Mouse (Mus musculus) layer of hippocampus, adult 9-11 months (tissue): ENCODE measurements around the gene Anxa11.
A peak's percentile ranks its signal among the peaks of the same experiment; 100 is the strongest.
"Not testable (repeated sequence)": the region's sequence is repeated elsewhere in the genome, so short reads cannot be mapped to it uniquely, and the experiment has no call there.

ENCODE experiments used
- DNase-seq: peaks from one replicate; pipeline ENCODE4 v3.0.0; 2022

The Anxa11 gene

DNA sequence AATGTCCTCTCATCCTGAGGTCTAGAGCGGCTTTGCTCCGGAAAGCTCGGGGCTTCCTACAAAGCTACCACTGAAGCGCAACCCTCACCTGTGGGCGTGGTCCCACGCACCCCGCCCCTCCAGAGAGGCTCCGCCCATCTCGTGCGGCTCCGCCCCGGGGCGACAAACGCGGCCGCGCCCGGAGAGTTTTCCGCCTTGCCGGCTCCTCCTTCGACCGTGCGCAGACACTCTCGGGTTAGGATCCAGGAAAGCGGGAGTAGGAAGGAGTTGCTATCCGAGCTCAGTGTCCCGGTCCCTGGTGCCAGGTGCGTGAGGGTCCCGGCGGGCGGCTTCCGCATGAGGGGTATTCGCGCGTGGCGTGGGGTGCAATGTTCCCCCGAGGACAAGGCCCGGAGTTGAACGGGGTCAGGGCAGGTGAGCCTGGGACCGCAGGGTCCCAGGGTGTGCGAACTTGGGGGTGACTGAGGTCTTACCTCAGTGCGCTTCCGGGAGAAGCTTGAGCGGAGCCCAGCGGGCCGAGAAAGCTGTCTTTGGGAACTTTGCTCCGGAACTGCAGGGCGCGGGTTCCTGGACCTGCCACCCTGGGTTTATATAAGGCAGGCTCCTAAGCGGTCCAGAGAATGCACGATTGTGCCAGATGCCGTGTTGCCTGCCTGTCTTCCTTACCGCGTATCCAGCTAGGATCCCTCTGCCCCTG lies at the start of gene Anxa11:
Gene Anxa11 (plus strand): TSS at position 166 of the 697 bp plus-strand sequence.
- peak; percentile 65 for DNase-seq

DNA sequence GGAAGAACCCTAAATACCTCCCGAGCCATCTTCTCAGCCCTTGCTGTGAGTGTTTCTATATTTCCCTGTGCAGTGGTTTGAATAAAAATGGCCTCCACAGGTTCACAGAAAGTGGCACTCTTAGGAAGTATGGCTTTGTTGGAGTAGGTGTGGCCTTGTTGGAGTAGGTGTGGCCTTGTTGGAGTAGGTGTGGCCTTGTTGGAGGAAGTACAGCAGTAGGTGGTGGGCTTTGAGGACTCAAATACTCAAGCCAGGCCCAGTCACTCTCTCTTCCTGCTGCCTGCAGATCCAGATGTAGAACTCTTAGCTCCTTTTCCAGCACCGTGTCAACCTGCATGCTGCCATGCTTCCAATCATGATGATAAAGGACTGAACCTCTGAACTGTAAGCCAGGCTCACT lies 47.6 kb upstream of the Anxa11 start:
- DNase-seq: no peak

DNA sequence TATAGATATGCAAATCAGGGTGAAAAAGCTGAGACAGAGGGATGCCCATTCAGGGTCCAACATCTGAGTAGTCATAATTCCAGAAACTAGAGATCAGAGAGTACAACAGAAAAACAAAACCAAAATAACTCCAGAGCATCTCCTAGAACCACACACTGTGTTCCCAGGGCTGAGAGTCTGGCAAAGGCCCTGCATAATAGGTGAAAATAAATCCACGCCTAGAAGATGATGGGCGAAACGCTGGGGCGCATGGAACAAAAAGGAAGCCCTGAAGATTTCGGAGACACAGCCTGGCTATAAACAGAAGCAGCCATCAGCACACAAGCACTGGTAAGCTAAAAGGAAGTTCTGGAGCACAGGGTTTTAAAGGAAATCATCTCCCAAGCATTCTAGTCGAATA lies 46.9 kb upstream of the Anxa11 start:
- peak; percentile 23 for DNase-seq

DNA sequence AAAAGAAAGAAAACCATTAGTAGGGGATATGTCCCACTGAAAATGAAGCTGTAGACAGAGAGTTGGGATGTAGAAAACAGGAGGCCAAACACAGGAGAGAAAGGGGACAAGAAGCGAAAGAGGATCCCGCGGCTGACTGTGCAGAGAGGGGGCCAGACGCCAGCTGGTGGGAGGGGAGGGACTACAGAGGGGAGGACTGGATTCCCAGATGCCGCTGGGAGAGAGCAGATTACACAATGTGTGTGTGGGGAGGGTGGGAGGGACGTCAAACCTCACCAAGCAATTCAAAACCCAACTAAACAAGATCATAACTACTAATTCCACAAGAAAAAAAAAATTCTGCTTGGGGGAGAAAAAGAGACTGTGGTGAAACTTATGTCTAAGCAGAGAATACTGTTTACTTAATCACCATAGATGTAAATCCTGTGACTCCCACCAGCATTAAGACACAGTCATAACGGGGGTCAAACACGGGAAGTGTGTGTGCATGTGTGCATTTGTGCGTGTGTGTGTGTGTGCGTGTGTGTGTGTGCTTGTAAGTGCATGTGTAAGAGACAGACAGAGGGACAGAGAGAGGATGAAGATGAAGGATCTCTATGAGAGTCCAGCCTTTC lies 46.3 kb upstream of the Anxa11 start:
- peak; percentile 81 for DNase-seq

DNA sequence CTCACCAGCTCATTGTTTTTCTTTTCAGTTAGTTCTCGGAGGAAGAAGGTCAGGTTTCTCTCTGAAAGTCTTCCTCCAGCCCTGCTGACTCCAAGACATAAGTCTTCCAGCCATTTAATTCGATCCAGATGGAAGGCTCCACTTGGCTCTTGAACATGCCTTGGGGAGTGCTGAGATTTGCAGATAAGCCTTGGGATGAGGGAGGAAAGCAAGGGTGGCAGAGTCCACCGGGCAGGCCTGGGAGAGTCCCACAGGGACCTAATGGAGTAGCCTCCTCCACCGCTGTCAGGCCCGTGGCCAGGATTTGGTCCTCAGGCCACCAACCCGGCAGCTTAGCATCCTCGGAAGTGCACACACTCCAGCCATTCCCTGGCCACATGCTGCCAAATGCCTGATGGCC lies 45.3 kb upstream of the Anxa11 start:
- no peak for DNase-seq

DNA sequence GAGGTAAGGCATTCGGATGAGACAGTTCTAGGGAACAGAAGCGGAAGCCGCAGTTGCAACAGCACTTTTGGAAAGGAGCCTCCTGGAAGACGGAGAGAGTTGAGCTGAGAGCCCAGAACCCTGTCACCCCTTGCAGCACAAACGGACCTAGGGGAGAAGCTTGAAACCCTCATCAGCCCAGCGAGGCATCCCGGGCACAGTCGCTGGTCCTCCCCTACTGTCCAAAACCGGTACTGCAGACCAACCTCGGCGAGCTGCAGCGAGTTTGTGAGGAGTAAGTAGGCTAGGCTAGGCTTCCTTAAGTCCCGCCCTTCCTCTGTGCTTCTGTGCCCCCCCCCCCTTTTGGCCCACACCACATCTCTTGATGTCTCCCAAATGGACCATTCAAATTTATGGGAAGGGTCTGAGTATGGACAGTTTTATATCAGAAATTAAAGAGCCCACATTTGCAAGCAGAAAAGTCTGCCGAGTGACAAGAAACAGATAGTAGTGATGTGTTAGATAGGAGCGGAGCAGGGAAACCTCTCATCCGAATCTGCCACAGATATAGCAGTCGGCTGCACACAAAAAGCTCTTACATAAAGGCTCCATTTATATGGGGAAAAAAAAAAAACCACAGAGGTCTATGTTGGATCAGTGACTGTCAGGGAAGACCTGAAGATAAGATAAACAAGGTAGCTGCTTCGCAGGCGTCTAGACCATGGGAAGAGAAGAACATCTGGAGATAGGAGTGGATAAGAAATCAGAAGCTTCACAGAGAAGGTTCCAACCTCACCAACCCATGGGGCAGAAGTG lies 41.6 kb upstream of the Anxa11 start:
- peak; percentile 70 for DNase-seq

DNA sequence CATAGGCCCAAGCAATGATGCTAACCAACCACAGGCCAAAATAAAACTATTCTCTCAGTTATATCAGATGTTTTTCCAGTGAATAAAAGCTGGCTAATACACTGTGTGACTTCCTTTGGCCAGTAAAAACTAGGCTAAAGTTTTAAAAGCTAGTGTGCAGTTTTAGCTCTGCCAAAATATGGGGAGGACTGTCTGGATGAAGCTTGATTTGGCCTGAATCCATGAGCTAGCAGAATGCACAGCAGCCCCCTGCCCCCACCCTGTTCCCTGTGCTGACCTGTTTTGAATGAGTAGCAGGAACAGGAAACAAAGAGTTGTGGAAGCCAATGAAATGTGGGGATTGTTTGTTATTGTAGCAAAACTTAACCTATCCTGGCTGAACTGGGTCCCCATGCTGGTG lies 39.4 kb upstream of the Anxa11 start:
- no peak for DNase-seq

DNA sequence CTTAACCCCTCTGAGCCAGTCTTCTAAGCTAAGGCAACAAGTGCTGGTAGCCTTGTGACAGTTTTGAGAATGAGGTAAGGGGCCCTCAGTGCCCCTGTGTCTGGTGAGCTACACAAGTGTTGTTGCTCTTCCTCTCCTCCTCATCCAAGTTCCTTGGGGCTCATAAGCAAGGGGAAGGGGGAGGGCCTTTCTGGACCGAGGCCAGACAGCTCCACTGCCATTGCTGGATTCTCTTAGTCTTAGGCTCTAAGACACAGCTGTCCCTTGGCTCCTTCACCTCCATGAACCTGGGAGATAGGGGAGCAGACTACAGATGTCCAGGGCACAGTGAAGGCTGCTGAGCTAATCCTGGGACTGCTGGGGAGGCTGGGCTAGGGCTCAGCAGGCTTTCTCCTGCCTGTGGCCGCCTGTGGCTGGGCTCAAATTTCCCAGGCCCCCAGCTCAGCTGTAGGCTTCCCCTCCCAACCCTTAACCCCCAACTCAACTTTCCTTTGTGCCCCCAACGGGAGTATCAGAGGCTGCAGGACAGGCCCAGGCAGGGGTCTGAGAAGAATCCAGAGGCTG lies 38.6 kb upstream of the Anxa11 start:
- DNase-seq: no peak

DNA sequence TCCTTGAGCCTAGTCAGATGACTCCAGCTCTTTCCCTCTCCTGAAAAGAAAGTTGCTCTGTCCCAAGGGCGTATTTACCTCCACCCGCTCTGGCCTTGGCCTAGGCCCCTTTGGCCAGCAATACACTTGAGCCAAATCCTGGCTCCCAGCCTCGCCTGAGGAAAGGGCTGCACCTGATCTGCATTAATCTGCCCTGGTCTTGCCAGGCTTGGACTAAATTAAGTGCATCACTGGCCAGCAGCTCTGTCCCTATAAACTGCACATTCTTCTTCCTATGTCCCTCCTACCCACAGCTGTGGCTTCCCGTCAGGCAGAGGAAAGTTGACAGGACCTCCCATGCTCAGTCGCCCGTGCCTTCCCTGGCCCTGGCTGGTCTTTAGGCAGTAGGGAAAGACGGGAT lies 36.1 kb upstream of the Anxa11 start:
- DNase-seq: peak; percentile 40

DNA sequence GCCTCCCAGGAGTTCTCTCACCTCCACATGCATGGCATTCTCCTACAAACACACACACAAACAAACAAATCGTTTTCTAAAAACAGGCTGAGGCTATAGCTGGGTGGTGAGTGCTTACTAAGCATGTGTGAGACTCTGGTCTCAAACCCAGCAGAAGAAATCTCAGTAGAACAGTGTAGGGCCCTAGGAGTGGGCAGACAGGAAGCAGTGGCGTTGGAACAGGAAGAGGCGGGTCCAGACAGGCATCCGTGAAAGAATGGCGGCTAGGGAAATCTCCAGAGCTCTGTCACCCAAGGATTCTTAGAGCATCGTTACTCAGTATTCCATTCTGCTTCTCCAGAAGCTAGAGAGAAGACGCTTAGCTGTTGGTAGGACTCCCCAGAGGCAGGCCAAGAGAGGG lies 35.4 kb upstream of the Anxa11 start:
- DNase-seq: no peak

DNA sequence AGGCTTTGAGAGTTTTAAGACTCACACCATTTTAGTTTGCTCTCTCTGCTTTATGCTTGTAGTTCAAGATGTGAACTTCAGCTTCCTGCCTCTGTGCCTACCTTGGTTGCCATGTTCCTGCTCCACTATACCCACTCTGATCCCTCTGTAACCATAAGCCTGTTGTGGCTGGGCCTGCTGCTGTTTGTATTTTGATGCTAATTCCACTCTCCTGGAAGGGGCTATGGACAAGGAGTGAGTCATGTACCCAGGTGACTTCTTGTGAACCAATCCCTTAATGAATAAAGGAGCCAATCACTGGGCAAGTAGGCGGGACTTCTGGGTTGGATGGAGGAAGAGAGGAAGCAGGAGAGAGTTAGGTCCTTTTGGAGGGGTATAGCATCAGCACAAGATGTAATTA lies 30.9 kb upstream of the Anxa11 start:
- not testable (repeated sequence) for DNase-seq

DNA sequence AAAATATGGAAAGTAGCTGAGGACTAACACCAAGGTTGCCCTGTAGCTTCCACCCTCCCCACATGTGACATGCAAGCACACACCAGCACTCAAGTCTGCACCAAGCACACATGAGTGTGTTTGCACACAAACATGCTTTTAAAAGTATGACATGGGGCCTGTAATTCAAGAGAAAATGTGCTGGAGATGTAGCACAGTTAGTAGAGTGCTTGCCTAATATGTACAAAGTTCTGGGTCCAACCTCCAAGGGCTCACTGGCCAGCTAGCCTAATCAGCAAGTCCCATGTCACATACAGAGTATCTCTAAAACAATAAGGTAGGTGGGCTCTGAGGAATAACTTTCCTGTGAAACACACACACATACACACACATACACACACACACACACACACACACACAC lies 27.8 kb upstream of the Anxa11 start:
- DNase-seq: no peak

DNA sequence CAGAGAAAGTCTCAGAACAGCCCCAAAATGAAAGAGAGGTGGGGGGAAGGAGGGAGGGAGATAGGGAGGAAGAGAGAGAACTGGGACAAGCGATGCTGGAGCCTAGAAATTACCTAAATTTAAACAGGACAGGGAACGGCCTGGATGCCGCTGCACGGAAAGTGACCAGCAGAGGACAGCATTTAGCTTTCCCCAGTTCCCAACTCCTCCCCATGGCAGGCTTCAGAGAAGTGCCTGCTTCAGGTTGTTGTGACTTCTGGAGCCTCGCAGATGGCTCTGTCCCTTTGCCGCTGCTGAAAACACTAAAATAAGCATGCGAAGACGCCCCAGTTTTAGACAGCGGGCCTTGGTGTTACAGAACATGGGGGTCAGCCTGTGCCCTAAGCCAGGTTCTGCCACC lies 25.5 kb upstream of the Anxa11 start:
- DNase-seq: peak; percentile 45

DNA sequence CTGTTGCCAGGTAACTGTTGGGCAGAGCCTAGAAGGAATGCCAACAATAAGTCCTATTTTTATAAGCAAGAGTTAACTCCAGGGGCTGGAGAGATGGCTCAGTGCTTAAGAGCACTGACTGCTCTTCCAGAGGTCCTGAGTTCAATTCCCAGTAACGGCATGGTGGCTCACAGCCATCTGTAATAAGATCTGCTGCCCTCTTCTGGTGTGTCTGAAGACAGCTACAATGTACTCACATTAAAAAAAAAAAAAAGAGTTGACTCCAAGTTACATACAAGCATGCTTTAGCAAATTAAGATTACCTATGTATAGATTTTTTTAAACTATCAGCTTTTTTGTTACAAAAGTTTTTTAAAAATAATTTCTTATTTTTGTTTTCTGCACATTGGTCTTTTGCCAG lies 19.4 kb upstream of the Anxa11 start:
- no peak for DNase-seq

DNA sequence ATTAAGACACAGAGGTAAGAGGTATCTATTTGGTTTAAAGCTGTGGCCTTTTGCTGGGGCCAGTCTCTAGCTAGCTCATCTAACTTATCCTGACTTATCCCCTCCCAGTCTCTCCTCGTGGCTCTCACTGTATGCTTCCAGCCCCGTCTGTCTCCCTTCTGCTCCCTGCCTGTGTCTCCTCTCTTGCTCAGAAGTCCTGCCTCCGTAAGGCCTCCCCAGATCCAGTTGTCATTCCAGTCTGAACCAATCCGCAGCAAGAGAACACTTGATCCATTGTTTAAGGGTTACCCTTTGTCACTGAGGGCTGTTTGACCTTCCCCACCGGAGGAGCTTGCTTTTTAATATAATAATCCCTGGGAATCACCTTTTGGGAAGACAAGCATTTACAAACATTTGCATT lies 17.0 kb upstream of the Anxa11 start:
- no peak for DNase-seq

DNA sequence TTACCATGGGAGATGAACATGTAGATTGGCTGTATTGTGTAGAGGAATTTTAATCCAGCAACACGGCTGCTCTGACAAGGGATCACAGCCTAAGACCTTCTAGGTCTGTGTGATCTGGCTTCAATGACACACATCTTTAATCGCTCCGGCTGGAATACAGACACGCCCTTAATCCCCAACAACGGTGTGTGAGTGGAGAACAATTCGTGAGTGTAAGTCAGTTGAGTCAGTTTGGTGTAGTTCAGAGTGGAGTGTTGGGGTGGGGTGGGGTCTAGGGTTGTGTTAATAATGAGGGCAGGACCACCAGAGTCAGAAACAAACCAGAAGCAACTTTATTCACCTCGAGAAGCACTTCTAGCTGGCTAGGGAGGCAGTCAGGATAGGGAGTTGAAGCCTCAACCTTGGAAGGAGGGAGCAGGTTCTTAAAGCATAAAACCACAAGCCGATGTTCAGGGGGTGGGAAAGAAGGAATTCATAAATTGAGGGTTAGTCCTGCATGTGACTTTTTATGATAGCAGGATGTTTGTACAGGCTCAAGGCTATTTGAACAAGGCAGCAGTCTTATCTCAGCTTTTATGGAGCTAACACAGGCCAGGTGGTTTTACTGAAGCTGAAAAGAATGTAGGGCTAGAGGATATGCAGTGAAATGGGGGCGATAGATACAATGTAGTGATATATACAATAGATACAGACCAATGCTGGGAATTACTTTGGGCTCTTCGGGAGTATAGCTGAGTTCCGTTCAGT lies 15.9 kb upstream of the Anxa11 start:
- no peak for DNase-seq

DNA sequence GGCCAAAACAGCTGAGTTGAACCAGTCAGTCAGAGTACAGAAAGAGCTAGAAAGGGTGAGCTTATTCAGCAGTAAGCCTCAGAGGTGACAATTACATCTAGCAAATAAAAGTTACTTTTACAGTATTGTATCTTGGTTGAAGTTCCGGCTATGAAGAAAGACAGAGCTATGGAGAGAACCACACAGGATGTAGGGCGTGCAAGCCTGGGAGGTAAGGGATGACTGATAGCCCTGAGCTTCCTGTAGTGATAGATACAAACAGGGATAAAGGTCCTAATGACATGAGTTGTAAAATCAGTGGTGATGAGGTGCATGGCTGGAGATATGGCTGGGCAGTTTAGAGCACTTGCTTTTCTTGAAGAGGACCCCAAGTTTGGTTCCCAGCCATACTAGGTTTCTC lies 15.1 kb upstream of the Anxa11 start:
- DNase-seq: no peak

DNA sequence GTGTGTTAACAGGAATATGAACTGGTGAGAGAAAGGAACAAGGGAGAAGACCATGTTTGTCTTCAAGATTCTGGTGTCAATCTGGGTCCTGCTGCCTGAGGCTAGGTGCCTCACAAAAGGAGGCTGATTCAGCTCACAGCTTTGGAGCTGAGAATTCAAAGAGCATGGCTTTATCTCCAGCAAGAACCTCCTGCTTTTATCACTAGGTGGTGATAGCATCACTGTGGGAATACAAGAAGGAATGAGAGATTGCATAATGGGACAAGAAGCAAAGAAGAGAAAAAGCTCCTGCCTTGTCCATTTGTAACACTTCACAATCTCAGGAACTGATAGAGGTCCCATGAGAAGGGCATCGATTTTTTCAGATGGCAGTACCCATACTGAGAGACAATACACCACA lies 10.6 kb upstream of the Anxa11 start:
- DNase-seq: no peak

DNA sequence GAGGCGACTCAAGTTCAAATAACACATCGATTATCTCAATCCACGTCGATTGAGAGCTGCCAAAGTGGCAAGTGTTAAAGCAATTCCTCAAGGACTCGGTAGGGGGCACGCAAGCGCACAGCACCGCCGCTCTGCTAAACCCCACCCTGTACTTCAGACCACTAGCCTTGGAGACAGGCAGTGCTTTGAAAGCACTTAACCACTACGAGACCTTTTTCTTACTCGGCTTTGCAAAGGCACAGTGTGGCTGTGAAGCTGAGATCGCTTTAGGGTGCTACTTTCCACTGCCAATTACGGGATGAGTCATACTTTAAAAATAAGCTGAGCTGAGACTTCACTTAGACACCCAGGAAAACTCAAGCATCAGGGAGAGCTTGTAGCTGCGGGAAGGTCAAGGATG lies 9.7 kb upstream of the Anxa11 start:
- peak; percentile 44 for DNase-seq

DNA sequence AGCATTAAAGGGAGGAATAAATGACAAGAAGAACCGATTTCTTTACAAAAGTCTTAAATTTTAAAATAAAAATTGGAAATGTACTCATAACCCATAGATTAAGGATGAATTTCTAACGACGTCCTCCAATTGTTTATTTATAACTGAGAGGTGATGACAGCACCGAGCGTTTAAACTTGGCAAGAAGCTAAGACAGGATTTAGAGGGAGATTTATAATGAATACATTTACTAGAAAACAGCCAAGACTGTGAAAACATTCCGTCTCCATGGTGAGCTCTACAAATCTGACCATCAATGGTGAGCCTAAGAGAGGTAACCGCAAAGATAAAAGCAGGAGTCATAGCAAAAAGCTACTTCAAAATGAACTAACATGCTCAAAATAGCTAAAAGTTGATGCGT lies 3.5 kb upstream of the Anxa11 start:
- DNase-seq: no peak

DNA sequence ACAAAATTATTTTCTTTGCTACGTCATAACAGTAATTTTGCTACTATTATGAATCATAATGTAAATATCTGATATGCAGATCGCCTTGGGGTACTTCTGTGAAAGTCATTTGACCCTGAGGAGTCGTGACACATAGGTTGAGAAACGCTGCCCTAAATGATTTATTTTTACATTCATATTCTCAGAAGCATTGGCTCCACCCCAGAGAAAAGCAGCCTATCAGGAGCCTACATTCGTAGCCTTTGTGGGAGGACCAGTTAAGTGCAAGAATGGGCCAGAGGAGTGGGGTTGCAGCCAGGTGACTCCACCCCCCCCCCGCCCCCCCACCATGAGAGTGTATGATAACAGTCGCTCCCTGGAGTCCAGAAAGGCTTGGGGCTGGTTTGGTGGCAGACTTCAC lies 2.2 kb upstream of the Anxa11 start:
- DNase-seq: no peak

DNA sequence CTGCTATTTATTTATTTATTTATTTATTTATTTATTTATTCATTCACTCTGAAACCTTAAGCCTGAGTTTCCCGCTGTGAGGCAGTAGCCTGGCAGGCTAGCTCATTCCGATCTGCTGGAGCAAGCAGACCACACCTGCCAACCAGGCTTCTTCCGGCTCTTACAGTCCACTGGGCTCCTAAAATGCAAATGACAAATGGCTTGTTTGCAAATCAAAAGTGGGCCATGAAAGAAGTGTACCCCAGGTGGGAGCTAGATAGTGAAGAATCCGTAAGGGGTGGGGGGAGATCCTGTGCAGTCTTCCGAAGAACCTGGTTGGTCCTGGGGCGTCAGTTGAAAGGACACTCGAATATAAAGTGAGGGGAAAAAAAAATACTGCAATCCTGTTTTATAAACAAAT lies 995 bp upstream of the Anxa11 start:
- DNase-seq: no peak

DNA sequence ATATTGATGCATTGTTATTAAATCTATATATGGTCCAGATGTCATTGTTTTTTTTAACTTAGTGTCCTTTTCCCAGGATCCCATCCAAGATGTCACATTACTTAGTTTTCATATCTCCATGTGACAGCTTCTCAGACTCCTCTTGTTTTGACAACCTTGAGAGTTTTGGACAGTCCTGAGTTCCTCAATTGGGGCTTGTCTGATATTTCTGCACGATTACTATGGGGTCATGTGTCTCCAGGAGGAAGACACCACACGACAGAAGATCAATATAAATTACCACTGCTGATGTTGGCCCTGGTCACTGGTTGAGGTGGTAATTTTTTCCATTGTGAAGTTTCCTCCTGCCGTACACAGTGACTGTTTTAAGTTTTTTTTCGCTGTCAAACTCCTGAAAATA lies 377 bp upstream of the Anxa11 start:
- no peak for DNase-seq
